Mouse (Mus musculus) heart, adult 2 months (tissue): Measurements from ENCODE around the gene Sec14l3. TPM values are rescaled to one million over a fixed set of nuclear protein-coding genes. Genes with fewer than 3 reads are reported as not detected.

Experiments used
- DNase-seq, 2 experiments: peaks; one replicate each; pipeline ENCODE4 v3.0.0; 2021
- H3K27ac ChIP-seq: fragments of 200-600 bp; 2 replicates; pipeline ENCODE4 v1.8.1; 2022
- H3K27me3 ChIP-seq: fragments of 200-500 bp; 2 replicates; pipeline ENCODE4 v1.6.1; 2012; ENCODE audit warnings: mild to moderate bottlenecking, low read length, inconsistent platforms, mixed read lengths; ENCODE audit not compliant: control insufficient read depth, insufficient read depth
- H3K36me3 ChIP-seq: fragments of 200-500 bp; 2 replicates; pipeline ENCODE4 v1.6.1; 2012; ENCODE audit warnings: low read length, inconsistent platforms; ENCODE audit not compliant: control insufficient read depth, insufficient read depth
- H3K4me1 ChIP-seq: fragments of 200-500 bp; 2 replicates; pipeline ENCODE4 v1.6.1; 2011; ENCODE audit warnings: low read length; ENCODE audit not compliant: control insufficient read depth, insufficient read depth
- H3K4me3 ChIP-seq: fragments of 200-600 bp; 2 replicates; pipeline ENCODE4 v1.8.1; 2022
- H3K79me2 ChIP-seq: fragments of 200-500 bp; replicated peaks from 2 replicates; pipeline ENCODE4 v1.6.1; 2012; ENCODE audit warnings: mild to moderate bottlenecking, inconsistent platforms, low read length, moderate library complexity, mixed read lengths; ENCODE audit not compliant: control insufficient read depth, insufficient read depth
- H3K9ac ChIP-seq: fragments of 200-500 bp; 2 replicates; pipeline ENCODE4 v1.6.1; 2012; ENCODE audit warnings: low read depth, mild to moderate bottlenecking, control low read depth, inconsistent platforms, low read length, mixed read lengths
- CTCF ChIP-seq: fragments of 200-600 bp; IDR thresholded peaks from 2 replicates; pipeline ENCODE4 v1.8.1; 2022; ENCODE audit warnings: antibody characterized with exemption, mild to moderate bottlenecking, moderate library complexity
- EP300 ChIP-seq: fragments of 200-500 bp; IDR thresholded peaks from 2 replicates; pipeline ENCODE4 v1.6.1; 2011; ENCODE audit warnings: low read depth, low read length, control low read depth; ENCODE audit not compliant: insufficient read depth
- POLR2A ChIP-seq: fragments of 200-500 bp; IDR thresholded peaks from 2 replicates; pipeline ENCODE4 v1.6.1; 2011; ENCODE audit warnings: mild to moderate bottlenecking, low read depth, low read length, control low read depth; ENCODE audit not compliant: insufficient read depth
- WGBS: fragments of 180-500 bp; shearing (Covaris S2); methylation state at CpG from one replicate; pipeline ENCODE4 v1.1.7; 2018; 5-methylcytosine and 5-hydroxymethylcytosine counted together
- intact Hi-C: fragments of 180-260 bp; cut with DNase I; formaldehyde crosslinking; loops from one replicate; pipeline ENCODE4 v1.15.1; 2025
- polyA plus RNA-seq: library from polyadenylated mRNA; depleted of rRNA; stranded (reverse); fragments of >200 nt; gene quantifications from 2 replicates; pipeline ENCODE4 v1.2.3, GENCODE M21; 2012; rRNA removed
- total RNA-seq, 2 experiments: library from RNA; stranded (reverse); gene quantifications; 2 replicates each; pipeline ENCODE4 v1.2.3; 2021

Gene Sec14l3
- total and polyA plus RNA-seq, 3 experiments, result 15.0 TPM; not detected in 2

GRCm38 (mm10) chr11:4123922-4124321 lies 59.3 kb downstream of the Sec14l3 start:
- 65% methylated on average over 5 of the region's 5 CpGs for WGBS
- Histone ChIP-seq H3K79me2 (no peaks in the 10 kb centered on the region), H3K9ac (no peak overlapping the region), H3K4me3 (no peak overlapping the region), H3K36me3 (no peaks in the 10 kb centered on the region), H3K4me1 (no peaks in the 10 kb centered on the region), H3K27ac (no peak overlapping the region), H3K27me3 (no peaks in the 10 kb centered on the region)
- DNase-seq, result no peak
- TF ChIP-seq POLR2A (no peak), CTCF (peak; percentile 72)
- intact Hi-C loops, result no loop called here

DNA sequence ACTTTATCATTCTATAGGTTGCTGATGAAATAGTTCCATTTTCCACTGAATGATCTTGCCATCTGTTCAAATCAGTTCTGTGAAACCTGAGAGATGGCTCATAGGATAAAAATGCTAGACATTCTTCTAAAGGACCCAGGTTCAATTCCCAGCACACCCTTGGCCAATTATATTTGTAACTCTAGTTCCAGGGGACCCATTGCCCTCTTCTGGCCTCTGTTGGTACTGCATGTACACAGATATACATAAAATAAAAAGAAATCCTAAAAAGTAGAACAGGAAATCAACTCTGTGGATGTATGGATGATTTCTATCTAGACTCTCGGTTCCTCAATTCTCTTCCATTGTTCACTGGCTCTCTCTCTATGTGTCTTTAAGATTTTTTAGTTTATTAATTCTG lies 62.4 kb downstream of the Sec14l3 start:
- H3K79me2 ChIP-seq, result no peaks in the 10 kb centered on the region
- no peaks in the 10 kb centered on the region for H3K4me1 ChIP-seq
- no peaks in the 10 kb centered on the region for H3K27me3 ChIP-seq
- no peaks in the 10 kb centered on the region for H3K36me3 ChIP-seq
- TF ChIP-seq EP300 (no peak), CTCF (peak; percentile 43)
- DNase-seq, result no peak
- 89% methylated on average over 1 of the region's 1 CpGs for WGBS
- no peak overlapping the region for H3K27ac ChIP-seq
- no peak overlapping the region for H3K4me3 ChIP-seq
- no peak overlapping the region for H3K9ac ChIP-seq
- intact Hi-C loops, result no loop called here

Other genes with a start within 250 kb of the Sec14l3 start
- gene Osbp2, start 200.9 kb upstream of the Sec14l3 start, total RNA-seq, result 10 to 100 TPM; 12.9 to 16.2 TPM
- 10.9 and 14.2 TPM in 2 replicates for gene Osbp2, start 200.9 kb upstream of the Sec14l3 start, polyA plus RNA-seq
- under 1 TPM; 0.57 to 0.81 TPM for gene 4921536K21Rik, start 169.7 kb upstream of the Sec14l3 start, total RNA-seq
- gene 4921536K21Rik, start 169.7 kb upstream of the Sec14l3 start, polyA plus RNA-seq, result 0.57 and 0.76 TPM in 2 replicates
- 10 to 100 TPM; 32.6 to 47.8 TPM for gene Dusp18, start 169.6 kb upstream of the Sec14l3 start, total RNA-seq
- gene Dusp18, start 169.6 kb upstream of the Sec14l3 start, polyA plus RNA-seq, result 29.1 and 52.6 TPM in 2 replicates
- gene Slc35e4, start 150.2 kb upstream of the Sec14l3 start, total RNA-seq, result 1 to 10 TPM; 3.9 to 6.9 TPM
- gene Slc35e4, start 150.2 kb upstream of the Sec14l3 start, polyA plus RNA-seq, result 4.5 and 6.3 TPM in 2 replicates
- 10 to 100 TPM; 41.3 to 42.9 TPM for gene Tcn2, start 132.7 kb upstream of the Sec14l3 start, total RNA-seq
- 69.4 and 90.6 TPM in 2 replicates for gene Tcn2, start 132.7 kb upstream of the Sec14l3 start, polyA plus RNA-seq
- gene Pes1, start 100.9 kb upstream of the Sec14l3 start, total RNA-seq, result 10 to 100 TPM; 26.6 to 27.3 TPM
- 19.4 and 26.5 TPM in 2 replicates for gene Pes1, start 100.9 kb upstream of the Sec14l3 start, polyA plus RNA-seq
- not detected for gene 4930556J24Rik, start 88.1 kb upstream of the Sec14l3 start, total RNA-seq
- gene 4930556J24Rik, start 88.1 kb upstream of the Sec14l3 start, polyA plus RNA-seq, result not detected in 2 replicates
- under 1 TPM; 0.18 to 0.21 TPM for gene Gal3st1, start 81.2 kb upstream of the Sec14l3 start, total RNA-seq
- gene Gal3st1, start 81.2 kb upstream of the Sec14l3 start, polyA plus RNA-seq, result 0.47 and 1.1 TPM in 2 replicates
- under 1 TPM; 0.14 to 0.47 TPM for gene Sec14l4, start 33.4 kb upstream of the Sec14l3 start, total RNA-seq
- gene Sec14l4, start 33.4 kb upstream of the Sec14l3 start, polyA plus RNA-seq, result 0.32 and 0.57 TPM in 2 replicates
- gene Mtfp1, start 30.6 kb downstream of the Sec14l3 start, total RNA-seq, result 100 to 1,000 TPM; 129 to 141 TPM
- gene Mtfp1, start 30.6 kb downstream of the Sec14l3 start, polyA plus RNA-seq, result 158 and 167 TPM in 2 replicates
- gene Sec14l2, start 58.6 kb downstream of the Sec14l3 start, total RNA-seq, result under 1 TPM; 0.52 to 0.89 TPM
- 0.35 and 0.53 TPM in 2 replicates for gene Sec14l2, start 58.6 kb downstream of the Sec14l3 start, polyA plus RNA-seq
- gene Rnf215, start 70.4 kb downstream of the Sec14l3 start, total RNA-seq, result 10 to 100 TPM; 12.9 to 13.4 TPM
- gene Rnf215, start 70.4 kb downstream of the Sec14l3 start, polyA plus RNA-seq, result 16.1 and 17.7 TPM in 2 replicates
- gene Ccdc157, start 95.5 kb downstream of the Sec14l3 start, total RNA-seq, result 1 to 10 TPM; 4.5 to 4.6 TPM
- 6.7 and 9.9 TPM in 2 replicates for gene Ccdc157, start 95.5 kb downstream of the Sec14l3 start, polyA plus RNA-seq
- gene Sf3a1, start 95.5 kb downstream of the Sec14l3 start, total RNA-seq, result 10 to 100 TPM; 37.2 to 38.7 TPM
- 17.9 and 23.4 TPM in 2 replicates for gene Sf3a1, start 95.5 kb downstream of the Sec14l3 start, polyA plus RNA-seq
- gene Tbc1d10a, start 121.9 kb downstream of the Sec14l3 start, total RNA-seq, result 10 to 100 TPM; 10.1 to 10.7 TPM
- gene Tbc1d10a, start 121.9 kb downstream of the Sec14l3 start, polyA plus RNA-seq, result 17.3 and 22.3 TPM in 2 replicates
- gene Castor1, start 153.4 kb downstream of the Sec14l3 start, total RNA-seq, result 1 to 10 TPM; 4.0 to 5.9 TPM
- 10.7 and 13.5 TPM in 2 replicates for gene Castor1, start 153.4 kb downstream of the Sec14l3 start, polyA plus RNA-seq
- gene Osm, start 171.6 kb downstream of the Sec14l3 start, total RNA-seq, result under 1 TPM; 0.13 to 0.14 TPM
- 0.14 and 0.15 TPM in 2 replicates for gene Osm, start 171.6 kb downstream of the Sec14l3 start, polyA plus RNA-seq
- under 1 TPM; 0.21 to 0.36 TPM for gene Lif, start 192.7 kb downstream of the Sec14l3 start, total RNA-seq
- 1.5 TPM in 2 replicates for gene Lif, start 192.7 kb downstream of the Sec14l3 start, polyA plus RNA-seq